Mouse (Mus musculus): Measurements from ENCODE around the gene Spint2. TPM values are rescaled to one million over a fixed set of nuclear protein-coding genes. Genes with fewer than 3 reads are reported as not detected.

Gene Spint2
- total RNA-seq, 2 experiments from 2014 or later = 33.2 to 36.6 TPM

- DNase-seq = no peak
These were observed 911 bp downstream of the Spint2 start for GRCm38 (mm10) chr7:29280801-29281200.

- no peak for DNase-seq
These were observed 1.8 kb downstream of the Spint2 start for GRCm38 (mm10) chr7:29279924-29280323.

- no peak for DNase-seq
These were observed 2.5 kb downstream of the Spint2 start for GRCm38 (mm10) chr7:29279261-29279660.

- DNase-seq = no peak
These were observed 4.2 kb downstream of the Spint2 start for GRCm38 (mm10) chr7:29277510-29277909.

- DNase-seq = no peak
These were observed 5.0 kb downstream of the Spint2 start for GRCm38 (mm10) chr7:29276715-29277114.

- no peak for DNase-seq
These were observed 9.8 kb downstream of the Spint2 start for GRCm38 (mm10) chr7:29271687-29272465.

- no peak for DNase-seq
These were observed 11.3 kb downstream of the Spint2 start for GRCm38 (mm10) chr7:29270445-29270844.

- DNase-seq = no peak
These were observed 14.8 kb downstream of the Spint2 start for GRCm38 (mm10) chr7:29266931-29267330.

- no peak for DNase-seq
These were observed 16.1 kb downstream of the Spint2 start for GRCm38 (mm10) chr7:29265636-29266035.

- DNase-seq = no peak
These were observed 17.9 kb downstream of the Spint2 start for GRCm38 (mm10) chr7:29263831-29264230.

- DNase-seq = no peak
These were observed 19.6 kb downstream of the Spint2 start for GRCm38 (mm10) chr7:29262151-29262550.

- DNase-seq = no peak
These were observed 21.7 kb downstream of the Spint2 start for GRCm38 (mm10) chr7:29259781-29260730.

GRCm38 (mm10) chr7:29257368-29257767 is 24.3 kb downstream of the Spint2 start:
- peak; percentile 61 for DNase-seq

GRCm38 (mm10) chr7:29255875-29256274 is 25.8 kb downstream of the Spint2 start:
- no peak for DNase-seq

GRCm38 (mm10) chr7:29253842-29254241 is 27.9 kb downstream of the Spint2 start:
- DNase-seq = no peak

- no peak for DNase-seq
These were observed 30.5 kb downstream of the Spint2 start for GRCm38 (mm10) chr7:29251166-29251565.

GRCm38 (mm10) chr7:29248261-29248841 is 33.4 kb downstream of the Spint2 start, which contains the start of gene 2200002D01Rik:
Gene 2200002D01Rik, minus strand, starts transcription at chr7:29248466.
- DNase-seq = peak; percentile 48

GRCm38 (mm10) chr7:29247706-29248105 is 34.0 kb downstream of the Spint2 start:
- peak; percentile 29 for DNase-seq

GRCm38 (mm10) chr7:29247314-29247700 is 34.4 kb downstream of the Spint2 start:
- peak; percentile 91 for DNase-seq

GRCm38 (mm10) chr7:29246619-29247313 is 34.9 kb downstream of the Spint2 start:
- no peak for DNase-seq

GRCm38 (mm10) chr7:29246015-29246414 is 35.7 kb downstream of the Spint2 start:
- no peak for DNase-seq
